Mouse (Mus musculus): Measurements from ENCODE around the gene Neil3. TPM values are rescaled to one million over a fixed set of nuclear protein-coding genes. Genes with fewer than 3 reads are reported as not detected.

Gene Neil3
- total RNA-seq (2015) (71.2 and 74.4 TPM in 2 replicates), total RNA-seq (2017) (38.7 and 53.9 TPM in 2 replicates)

DNA sequence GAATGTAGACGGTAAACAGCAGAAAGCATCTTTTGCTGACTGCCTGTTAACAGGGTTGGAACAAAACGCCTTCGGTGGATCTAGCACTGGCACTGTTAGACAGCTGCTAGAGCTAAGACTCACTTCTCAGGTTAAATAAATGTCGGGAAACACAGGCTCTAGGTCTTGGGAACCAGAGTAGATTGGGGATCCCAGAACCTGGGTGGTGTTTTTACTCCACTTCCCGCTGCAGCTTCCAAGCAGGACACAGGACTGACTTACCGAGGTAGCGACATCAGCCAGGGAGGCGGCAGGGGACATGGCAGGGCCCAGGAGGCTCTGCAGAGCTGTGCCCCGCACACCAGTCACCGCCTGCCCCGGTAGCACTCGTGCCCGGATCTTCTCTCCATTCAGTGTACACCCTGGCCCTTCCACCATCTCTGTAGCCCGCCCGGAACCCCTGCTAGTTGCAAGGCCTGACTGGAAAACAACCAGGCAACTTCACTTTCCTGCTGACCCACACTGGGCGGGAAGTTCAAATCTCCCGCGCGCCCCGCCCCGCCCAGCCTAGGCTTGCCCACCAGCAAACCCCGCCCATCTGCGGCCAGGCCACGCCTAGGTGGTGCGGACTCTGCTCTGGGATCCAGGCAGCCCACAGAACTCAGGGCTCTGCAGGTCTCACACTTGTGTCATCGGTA is at the start of gene Neil3:
TSS of gene Neil3 (minus strand) at position 571 of the 677 bp plus-strand sequence.
- peak; percentile 92 for ATAC-seq (ENCODE audit: poor library complexity, severe bottlenecking)

DNA sequence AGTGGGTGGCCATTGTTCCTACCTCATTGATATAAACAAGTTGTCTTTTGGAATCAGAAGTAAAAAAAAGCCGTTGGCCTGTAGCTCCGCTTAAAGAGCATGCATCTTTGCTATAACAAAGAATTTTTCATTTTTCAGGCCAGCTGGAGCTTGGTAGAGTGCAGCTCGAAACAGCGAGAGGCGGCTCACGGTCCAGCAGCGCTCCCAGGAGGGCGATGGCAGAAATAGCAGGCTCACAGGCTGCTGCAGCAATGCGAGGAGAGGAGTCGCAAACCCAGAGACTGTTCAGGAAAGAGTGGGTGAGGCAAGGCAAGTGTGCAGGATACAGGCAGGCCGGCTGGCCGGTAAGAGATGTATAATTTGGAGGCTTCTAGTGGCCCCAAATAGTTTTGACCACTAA is 42.0 kb upstream of the Neil3 start:
- peak; percentile 62 for ATAC-seq (ENCODE audit: poor library complexity, severe bottlenecking)

DNA sequence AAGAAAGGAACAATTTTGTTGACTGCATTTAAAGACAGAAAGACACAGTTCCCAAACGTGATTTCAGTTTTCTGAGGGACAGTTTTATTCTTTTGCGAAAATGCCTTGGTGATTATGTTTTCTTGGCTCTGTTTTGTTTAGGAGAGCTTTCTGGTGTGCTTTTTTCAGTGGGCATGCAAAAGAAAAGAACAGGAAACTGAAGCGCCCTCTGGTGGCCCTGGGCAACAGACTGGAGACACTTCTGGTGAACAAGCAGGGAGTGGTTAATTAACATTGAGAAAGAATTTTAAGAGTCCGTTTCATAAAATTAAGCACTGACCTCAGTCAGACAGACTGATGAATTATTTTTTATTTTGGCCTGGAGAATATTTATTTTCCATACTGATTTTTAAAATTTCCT is 25.1 kb upstream of the Neil3 start:
- peak; percentile 90 for ATAC-seq (ENCODE audit: poor library complexity, severe bottlenecking)

DNA sequence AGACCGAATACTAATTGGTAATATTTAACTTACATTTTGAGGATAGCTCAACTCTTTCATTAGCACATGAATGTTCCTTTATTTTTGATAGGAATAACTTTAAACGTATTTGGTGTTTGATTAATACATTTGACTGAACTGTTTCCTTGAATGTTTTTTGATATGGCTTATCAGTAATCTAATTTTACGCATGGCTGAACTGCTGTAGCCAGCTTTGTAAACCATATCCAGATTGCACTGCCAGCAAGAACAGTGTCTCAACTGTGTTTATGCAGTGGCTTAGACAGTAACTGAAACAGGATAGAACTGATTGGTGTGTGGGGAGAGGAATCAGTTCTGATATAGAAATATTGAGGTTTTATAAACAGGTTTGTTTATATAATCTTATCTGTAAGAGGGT is 22.6 kb upstream of the Neil3 start:
- no peak for ATAC-seq (ENCODE audit: poor library complexity, severe bottlenecking)

DNA sequence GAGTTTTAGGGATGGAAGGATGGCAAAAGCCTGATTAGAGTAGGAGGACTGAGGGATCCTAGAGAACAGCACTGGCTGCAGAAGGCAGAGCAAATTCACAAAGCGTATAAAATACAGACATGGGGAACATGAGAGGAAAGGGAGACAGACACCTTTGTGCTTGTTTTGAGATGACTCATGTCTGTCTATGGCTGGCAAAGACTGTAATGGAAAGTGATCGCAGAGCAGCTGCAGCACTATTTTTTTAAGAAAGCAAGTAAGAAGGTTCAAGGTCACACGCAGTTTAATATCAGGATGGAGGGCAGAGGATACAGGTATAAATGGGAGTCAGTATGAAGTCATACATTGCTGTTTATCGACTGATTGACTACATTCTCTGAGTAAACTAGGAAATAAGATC is 8.2 kb downstream of the Neil3 start:
- ATAC-seq (ENCODE audit: poor library complexity, severe bottlenecking), result no peak

DNA sequence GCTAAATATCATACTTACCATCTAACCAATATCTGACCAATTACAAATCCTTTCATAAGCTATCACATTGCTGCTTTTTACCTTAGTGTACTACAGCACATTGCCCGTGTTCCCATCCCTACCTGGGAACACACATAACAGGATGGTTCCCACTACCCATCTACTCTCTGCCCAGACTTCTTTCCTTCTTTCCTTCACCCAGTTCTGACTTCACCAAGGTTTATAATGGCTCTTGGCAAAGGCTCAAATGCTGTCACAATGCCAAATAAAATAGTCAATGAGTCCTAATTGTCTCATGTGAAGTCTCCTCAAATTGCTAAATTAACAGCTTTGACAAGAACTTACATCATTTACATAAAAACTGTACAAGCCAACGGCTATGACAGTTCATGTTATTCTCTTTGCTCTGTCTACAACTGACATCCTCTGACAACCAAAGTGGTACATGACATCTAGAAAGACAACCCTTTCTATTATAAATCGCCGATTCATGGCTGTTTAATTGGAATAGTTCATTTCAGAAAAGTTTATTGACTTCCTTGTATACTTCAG is 9.9 kb downstream of the Neil3 start:
- ATAC-seq (ENCODE audit: poor library complexity, severe bottlenecking), result no peak

DNA sequence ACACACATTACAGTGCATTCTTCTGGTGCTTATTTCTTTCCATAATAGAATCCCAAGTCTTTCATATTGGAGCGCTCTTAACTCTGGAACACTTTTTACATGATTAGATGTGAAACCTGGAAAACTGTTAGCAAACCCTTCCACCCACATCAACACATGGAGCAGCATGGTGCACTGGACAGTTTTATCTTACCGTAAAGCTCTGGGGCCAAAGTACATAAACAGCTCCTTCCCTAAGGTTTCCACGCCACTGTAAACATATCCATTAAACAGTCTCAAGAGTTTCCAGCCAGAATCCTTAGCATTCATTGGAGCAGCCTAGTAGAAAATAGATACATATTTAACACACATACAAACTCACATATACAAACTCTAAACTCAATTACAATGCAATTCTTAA is 15.4 kb downstream of the Neil3 start:
- ATAC-seq (ENCODE audit: poor library complexity, severe bottlenecking), result no peak

DNA sequence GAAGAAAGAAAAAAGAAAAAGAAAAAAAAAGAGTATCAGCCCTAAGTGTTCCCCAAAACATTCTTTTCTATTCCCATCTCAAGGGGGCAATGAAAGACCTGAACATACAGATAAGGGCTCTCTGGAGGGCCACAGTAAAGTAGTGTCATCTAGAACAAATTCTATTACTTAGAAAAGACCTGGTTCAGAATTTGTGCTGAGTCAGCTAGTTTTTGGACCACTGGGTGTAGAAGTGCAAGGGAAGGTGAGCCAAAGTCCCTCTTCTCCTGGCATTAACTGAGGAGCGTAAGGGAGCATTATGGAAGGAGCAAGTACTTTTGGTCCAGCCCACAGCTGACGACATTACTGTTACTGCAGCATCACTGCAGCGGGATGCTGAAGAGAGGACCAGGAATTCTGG is 19.7 kb downstream of the Neil3 start:
- no peak for ATAC-seq (ENCODE audit: poor library complexity, severe bottlenecking)

DNA sequence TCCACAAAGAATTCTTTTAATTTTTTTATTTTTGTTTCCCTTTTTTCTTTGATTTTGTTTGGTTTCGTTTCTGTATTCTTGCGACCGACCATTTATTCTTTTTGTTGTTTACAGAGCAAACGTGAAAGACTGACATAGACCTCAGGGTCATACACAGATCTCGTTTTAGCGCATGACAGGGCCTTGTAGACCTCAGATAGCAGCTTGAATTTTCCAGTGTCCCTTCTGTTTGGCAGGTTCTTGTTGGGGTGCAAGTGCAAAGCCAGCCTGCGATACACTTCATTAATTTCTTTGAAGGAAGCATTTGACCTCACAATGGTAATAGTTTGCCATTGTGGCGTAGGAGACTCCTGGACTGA is 24.6 kb downstream of the Neil3 start:
- no peak for ATAC-seq (ENCODE audit: poor library complexity, severe bottlenecking)

DNA sequence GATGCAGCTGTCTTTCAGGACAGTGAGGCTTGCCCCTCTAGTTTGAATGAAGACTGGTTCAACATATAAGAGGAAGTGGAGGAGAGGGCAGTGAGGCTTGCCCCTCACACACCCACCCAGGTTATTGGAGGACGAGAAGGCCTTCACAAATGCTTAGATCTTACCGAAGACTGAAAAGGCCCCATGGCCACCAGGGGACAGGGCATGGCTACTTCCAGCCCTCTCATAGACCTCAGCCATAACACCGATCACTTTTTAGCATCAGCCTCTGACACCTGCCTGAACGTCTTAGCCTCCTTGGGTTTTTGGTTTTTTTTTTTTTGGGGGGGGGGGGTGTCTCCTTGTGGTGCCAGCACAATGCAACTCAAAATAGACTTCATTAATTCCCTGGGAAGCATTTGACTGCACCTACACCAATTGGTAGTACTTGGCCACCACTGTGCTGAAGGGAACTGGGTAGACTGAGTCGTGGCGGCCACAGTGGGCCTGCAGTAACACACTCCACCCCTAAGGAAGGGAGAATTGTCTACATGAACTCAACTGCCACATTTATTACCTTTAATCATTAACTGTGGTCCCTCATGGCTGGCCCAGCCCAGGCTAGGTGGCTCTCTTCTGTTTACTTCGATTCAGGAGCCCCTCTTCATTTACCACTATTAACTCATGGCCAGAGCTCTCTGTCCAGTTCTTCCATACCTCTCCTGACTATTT is 25.1 kb downstream of the Neil3 start:
- ATAC-seq (ENCODE audit: poor library complexity, severe bottlenecking), result 0 out of 2 replicates have a peak, but pooled peaks have one; percentile 12

DNA sequence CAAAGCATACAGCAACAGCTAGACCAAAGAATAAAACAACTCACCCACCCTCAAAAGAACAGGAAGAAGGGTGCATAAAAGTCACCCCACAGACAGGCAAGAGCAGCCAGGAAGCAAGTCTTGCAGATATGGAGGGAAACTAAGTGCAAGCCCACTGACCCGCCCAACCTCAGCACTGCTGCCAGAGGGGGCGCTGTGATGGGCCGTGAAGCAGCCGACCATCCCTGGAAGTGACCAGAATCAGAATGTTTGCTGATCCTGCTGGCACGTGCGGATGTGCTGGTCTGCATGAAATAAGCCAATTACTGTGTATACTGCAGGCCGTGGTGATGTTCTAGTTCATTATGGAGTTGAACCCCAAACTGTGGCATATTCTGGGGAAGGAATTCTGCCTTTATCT is 26.6 kb downstream of the Neil3 start:
- ATAC-seq (ENCODE audit: poor library complexity, severe bottlenecking), result 0 out of 2 replicates have a peak, but pooled peaks have one; percentile 26

DNA sequence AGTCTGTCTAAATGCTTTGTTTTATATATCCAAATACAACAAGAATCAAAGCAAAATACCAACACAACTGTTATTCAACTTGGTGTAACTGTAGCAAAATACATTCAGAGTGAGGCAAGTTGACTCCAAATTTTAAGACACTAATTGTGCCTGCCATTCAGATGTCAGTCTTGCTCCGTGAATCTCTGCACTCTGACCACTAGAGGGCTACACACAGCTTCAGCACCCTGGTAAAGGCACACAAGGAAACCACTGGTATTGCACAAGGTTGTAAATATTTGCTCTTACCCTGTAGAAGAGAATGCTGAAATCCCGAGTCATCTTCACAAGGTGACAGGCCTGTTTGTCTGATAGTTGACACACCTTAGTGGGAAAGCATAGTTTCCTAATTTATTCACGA is 31.8 kb downstream of the Neil3 start:
- peak; percentile 85 for ATAC-seq (ENCODE audit: poor library complexity, severe bottlenecking)

DNA sequence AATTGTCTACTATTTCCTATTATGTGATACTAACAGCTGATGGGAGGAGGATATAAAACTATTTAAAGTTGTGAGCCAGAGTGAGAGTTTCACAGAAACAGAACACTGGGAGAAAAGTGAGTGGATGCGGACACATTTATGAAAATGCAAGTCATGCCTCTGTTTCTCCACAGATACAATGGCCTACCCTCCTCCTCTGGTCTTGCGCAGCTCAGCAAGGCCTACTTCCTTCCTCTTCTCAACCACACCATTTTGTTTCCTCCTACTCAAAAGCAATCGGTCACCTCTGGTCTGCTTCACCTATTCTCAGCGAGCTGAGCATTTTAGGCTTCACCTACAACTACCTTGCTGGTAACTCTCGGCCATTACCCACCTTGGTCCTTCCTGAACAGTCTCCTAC is 34.0 kb downstream of the Neil3 start:
- peak; percentile 82 for ATAC-seq (ENCODE audit: poor library complexity, severe bottlenecking)

DNA sequence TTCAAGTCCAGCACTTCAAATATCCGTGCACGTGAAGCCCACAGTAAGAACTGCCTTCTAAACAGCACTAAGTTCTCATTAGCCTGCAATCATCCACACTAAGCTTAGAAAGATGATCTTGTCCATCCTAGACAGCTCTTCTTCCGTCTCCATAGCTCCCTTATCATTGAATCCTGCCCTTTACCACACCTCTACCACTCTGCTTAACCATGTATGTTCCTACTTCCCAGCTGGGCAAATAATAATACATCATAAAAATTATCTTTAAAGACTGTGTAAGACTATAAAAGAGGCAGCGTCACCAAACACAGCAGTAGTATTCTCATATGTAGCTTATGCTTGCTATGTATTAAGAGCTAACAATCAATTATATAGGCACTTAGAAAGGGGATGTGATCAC is 35.2 kb downstream of the Neil3 start:
- no peak for ATAC-seq (ENCODE audit: poor library complexity, severe bottlenecking)

DNA sequence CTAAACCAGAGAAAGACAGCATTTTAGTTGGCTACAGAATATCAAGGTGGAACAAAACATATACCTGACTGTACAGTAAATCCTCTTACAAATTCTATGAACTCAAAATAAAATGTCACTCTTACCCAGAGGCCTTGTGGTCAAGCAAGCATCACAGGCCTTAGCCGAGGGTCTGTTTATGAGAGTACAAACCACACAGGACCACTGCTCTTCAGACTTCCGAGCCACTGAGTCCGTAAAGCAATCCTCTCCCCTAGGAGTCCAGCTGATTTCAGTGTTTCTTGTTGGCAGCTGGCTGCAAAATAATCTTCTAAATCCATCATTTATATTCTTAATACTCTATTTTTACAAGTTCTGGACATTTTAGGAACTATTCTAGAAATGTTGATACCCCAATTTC is 38.0 kb downstream of the Neil3 start:
- ATAC-seq (ENCODE audit: poor library complexity, severe bottlenecking), result no peak

DNA sequence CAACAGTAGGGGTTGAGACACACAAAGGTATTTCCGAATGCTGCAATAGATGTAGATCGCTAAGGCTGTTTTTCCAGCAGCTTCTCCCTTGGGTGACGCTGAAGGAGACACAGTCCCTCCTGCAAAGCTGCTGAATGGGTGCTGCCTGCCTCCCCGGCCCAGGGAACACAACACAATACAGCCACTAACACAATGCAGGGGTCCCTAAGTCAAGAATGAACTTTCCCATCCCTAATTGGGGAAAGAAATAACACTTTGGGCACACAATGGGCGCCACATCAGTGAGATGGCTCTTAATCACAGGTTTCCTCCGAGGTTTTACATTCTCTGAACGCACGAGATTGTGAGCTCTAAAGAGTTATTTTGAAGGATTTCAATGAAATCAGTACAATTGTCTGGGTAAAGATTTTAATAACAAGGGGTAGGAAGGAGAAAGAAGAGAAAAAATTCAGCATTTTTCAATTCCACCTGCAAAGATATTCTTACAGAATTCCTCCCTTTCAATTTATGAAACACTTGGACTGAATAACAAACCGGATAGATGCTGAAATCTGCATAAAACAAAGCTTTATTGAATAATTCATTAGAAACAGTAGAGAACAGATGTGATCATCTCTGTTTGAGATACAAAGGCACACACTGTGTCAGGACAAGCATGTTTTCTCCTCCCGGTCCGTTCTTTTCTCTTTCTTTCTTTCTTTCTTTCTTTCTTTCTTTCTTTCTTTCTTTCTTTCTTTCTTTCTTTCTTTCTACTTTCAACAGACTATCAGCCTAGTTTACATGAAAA is 38.6 kb downstream of the Neil3 start:
- no peak for ATAC-seq (ENCODE audit: poor library complexity, severe bottlenecking)

DNA sequence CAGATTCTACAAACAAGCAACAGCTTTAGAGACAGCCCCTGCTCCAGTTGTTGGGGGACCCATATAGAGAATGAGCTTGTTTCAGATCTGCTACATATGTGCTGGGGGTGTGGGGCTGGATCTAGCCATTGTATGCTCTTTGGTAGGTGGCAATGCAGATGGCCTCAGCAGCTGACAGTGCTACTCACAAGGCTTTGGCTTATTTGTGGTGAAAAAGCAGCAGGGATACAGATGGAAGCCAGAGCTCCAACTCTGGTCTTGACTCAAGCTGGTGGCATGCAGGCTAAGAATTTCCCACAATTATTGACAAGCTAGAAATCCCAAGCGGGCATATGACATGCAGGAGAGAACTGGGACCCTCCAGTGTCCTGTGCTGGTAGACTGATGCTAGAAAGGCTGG is 40.8 kb downstream of the Neil3 start:
- no peak for ATAC-seq (ENCODE audit: poor library complexity, severe bottlenecking)

DNA sequence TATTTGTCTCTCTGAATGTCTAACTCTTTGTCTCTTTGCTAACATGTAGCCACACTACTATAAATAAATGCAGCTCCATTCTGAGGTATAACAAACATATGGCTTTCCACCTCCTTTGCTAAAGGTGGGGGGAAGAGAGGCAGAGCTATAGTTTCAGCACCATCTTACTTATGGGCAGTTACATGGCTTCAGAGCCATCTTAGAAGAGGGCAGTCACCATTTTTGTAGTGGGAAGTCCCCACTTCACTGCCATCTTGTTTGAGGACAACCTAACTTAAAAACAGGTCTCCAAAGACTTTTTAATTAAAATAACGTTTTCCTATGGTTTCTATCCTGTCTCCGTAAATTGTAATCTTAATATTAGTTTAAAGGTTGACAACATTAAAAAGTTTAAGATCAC is 47.1 kb downstream of the Neil3 start:
- no peak for ATAC-seq (ENCODE audit: poor library complexity, severe bottlenecking)

DNA sequence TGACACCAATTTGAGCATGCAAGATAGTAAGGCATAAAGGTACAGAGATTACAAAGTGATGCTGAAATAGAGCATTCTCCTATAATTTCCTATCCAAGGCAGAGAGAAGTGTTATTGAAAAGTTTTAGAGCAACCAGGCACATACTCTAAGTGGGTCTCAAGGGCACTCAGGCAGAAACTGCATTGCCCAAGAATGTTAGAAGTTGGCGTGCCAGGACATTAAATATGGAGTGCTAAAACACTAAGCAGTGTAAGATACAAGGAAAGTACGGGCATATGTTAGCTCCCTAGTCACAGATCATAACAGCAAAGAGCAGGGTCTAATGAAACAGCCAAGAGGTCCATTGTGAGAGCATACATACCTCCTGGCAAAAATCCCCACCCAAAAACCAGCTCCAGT is 65.3 kb downstream of the Neil3 start:
- ATAC-seq (ENCODE audit: poor library complexity, severe bottlenecking), result no peak

DNA sequence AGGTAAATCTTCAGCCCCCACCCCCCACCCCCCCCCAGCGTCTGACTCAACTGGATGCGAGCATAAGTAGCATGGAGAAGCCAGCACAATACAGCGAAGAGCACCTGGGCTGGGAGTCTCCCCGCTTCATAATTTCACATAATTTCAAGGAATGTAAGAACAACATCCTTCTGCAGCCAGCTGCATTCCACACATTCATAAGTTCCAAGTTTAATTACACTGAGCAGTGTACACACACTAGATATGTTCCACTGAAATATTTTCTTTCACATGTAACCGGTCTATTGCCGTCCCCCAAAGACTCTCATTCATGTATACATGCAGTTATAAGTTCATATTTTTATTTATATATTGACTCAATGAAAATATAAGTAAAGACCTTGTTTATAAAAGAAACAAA is 72.6 kb downstream of the Neil3 start:
- ATAC-seq (ENCODE audit: poor library complexity, severe bottlenecking), result no peak

DNA sequence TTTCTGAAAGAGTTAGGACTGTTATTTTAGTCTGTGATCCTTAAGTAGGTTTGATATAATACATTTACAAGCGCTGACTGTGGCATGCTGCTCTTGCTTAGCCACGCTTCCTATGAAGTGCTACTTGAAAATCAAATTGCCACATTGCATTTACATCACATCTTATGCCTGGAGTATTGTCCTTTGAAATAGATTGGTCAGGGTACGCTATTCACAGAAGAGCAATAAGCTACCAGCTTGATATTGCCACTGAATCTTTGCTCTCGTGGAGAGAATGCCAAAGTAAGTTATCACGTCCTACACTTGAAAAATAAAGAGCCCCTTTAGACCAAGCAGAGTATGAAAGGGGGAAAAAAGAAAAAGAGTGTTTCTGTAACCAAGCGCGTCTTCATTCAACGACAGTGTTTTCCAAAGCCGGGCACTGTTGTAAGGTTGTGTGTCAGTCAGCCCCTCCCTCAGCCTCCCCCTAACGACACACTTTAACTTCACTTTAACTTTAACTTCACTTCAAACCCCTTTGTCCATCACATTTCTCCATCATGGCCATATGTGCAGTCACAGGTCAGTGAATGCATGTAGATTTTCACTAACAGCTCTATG is 76.3 kb downstream of the Neil3 start:
- no peak for ATAC-seq (ENCODE audit: poor library complexity, severe bottlenecking)
